Mouse (Mus musculus) left cerebral cortex, adult 11 months (tissue): Measurements from ENCODE around the gene Gm10234.
A peak's percentile ranks its signal among the peaks of the same experiment; 100 is the strongest.

Experiments
- DNase-seq: peaks from one replicate; pipeline ENCODE4 v3.0.0; 2022; ENCODE audit warnings: low spot score

Gm10234 gene

DNA sequence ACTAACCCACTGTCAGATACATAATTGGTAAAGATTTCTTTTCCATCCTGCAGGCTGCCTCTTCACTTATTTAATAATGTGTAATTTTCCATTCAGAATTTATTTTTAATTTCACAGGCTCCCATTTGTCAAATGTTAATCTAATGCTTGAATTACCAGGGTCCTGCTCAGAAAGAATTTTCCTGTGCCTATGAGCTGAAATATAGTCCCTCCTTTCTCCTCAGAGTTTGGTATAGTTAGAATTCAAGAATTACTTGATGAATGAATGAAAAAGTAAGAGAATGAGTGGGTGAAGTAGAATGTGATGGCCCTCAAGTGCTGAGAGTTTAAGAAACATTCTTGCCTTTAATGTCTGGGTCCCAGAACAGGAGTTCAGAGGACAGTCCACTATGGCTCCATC is at the start of gene Gm10234:
Gm10234 (plus strand) TSS at position 301 of the 400 bp plus-strand sequence.
- DNase-seq, result no peak

DNA sequence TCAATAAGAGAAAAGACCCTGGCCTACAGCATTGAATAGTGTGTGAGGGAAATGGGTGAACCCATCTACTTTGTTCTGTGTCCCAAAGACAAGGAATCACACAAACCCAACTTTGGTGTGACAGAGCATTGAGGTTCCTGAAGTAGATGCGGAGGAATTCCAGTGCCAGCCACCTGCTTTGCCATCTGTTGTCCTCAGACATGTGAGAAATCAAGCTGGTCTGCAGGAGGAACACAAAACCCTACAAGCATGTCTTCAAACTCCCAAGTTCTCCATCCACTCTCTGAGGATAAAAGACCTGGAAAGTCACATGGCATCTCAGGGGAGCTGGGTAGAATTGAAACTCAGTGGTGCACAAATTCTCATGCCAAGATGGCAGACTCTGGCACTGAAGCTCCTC is 44.3 kb upstream of the Gm10234 start:
- DNase-seq, result no peak

DNA sequence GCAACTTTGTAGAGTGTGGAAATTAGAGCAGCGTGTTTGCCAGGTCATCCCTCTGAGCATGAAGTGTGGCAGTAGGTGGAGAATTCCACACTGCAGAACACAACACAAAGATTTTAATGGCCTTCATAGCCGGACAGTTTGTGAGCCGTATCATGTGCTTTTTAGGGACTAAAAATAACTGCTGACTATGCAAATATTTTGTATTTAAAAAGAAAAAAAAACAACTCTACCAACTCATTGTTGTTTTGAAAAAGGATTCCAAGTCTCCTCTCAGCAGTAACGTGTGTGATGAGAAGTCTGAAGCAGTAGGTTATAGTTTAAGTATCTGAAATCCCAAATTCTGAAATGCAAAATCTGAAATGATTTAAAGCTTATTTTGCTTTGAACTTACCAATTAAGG is 25.9 kb upstream of the Gm10234 start:
- no peak for DNase-seq

DNA sequence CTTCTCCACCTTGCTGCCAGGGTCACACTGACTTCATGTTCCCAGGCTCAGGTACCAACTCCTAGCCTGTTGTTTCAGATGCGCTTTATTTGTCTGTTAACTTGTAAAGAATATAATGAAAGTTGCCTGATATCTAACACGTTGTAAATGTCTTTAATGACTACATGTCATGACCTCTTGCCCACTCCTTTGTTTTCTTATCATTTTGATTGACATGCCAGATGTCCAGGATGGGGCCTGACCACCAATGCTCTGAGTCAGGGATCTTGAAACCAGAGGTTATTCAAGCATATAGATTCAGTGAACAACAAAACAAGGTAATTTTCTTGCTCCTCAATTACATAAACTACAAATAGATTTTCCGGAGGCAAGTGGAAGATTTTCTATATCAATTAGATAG is 23.5 kb upstream of the Gm10234 start:
- DNase-seq, result no peak

DNA sequence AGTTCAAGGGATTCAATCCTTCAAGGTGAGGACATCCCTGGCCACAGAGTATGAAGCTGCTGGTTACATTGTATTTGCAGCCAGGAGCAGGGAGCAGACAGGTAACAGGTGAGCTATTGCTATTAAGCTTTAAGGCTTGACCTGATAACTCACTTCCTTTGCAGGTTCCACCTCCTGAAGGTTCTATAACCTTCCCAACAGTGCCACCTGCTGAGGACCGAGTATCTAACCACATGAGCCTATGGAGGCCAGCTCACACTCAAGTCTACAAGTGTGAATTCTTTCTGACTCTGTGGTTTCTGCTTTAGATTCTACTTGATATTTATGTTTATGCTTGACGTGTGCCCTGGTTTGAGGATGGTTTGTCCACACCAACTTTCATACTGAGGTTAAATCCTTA is 21.3 kb upstream of the Gm10234 start:
- no peak for DNase-seq

DNA sequence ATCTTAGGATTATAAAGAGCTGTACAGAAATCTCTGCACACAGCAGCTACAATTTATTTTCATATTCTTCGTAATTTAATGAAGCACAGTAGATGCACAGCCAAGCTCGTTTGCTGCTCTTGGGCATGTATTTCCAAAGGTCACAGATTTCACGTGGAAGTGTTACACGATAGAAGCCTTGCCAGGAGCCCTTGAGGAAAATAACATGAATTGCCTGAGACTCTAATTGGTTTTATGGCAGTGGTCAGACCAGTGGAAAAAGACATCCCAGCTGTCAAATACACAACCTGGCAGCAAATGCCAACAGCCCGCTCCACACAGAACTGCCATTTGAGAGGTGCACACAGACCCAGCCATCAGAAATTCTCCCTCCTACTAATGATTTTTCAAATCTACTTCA is 9.3 kb downstream of the Gm10234 start:
- no peak for DNase-seq

DNA sequence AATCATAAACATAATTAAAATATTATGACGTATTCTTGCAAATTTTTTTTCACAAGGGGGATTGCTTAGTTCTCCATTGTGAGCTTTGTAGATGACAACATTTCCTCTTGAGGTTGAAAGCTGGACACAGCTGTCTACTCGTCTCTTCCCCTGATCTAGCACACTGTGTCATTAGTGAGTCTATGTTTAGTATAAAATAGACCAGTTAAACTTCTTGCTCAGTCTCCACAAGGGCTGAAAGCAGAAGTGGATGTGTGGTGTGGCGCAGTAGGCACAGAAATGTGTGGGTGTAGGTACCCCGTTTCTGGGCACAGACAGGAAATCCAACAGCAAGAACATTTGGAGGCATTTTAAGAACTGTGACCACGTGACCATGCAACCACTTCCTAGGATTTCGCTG is 12.9 kb downstream of the Gm10234 start:
- DNase-seq, result peak; percentile 16

DNA sequence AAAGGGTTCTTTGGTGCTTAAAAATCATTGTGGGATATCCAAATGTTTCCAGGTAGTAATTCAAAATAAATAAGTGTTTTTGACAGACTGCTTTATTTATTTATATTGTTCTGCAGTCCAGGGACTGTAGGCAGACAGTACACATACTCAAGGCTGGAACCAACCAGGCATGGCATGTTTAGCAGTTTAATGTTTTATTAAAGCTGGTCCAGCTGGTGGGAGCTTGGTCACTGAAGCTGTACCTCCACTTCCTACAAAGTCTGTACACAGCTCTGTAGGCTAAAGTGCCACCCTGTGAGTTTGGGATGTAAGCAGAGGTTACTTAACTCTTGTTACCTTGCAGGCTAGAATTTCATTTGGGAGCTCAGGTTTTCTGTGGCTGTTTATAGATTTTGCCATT is 27.5 kb downstream of the Gm10234 start:
- no peak for DNase-seq

DNA sequence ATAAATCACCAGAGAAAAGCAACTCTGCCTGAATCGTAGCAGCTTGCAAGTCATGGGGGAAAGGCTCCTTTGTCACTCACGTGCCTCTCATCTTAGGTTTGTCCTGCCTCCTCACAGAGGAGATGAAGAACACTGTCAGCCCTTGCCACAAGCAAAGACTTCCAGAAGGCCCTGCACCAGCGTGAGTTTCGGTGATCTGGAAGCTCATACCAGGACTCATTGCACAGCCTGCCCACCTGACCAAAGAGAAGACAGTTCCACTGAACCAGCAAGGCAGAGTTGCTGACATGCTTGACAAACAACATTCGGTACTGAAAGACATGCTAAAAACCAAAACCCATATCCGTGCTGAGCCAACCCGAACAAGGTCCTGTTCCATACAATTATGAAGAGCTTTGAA is 31.1 kb downstream of the Gm10234 start:
- DNase-seq, result no peak

DNA sequence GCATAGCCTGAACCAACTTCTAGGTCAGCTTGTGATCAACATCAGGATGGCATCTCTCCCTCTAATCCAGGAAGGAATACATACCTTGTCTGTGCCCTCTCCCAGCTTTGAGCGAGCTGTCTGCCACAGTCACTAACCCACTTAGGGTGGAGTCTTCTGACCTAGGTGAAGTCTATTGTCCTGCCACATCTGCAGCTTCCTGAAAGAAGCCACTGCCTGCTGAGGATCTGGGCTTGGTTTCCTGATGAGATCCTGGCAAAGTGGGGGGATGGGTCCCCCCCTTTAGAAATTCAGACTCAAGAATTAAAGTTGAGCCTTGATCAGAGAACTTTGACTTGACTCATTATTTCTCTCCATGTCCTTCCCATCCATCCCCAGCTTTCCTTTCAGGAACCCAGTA is 32.0 kb downstream of the Gm10234 start:
- DNase-seq, result no peak

DNA sequence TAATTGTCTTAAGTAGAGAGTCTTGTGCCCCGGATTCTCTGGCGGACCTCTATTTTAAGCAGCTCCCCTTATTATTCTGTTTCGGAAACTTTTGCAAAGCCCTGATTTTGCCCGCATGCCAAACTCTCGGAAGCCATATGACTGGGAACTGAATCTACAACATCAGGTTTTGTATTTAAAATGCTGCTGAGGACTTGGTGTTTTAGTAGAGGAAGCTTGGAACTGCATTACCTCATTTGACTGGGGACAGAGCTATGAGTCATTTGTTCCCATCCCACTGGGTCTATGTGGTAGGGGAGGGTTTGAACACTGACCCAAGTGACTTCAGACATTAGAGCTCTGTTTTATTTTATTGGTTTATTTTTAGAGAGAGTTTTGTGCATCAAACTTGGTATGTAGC is 38.2 kb downstream of the Gm10234 start:
- DNase-seq, result peak; percentile 28

DNA sequence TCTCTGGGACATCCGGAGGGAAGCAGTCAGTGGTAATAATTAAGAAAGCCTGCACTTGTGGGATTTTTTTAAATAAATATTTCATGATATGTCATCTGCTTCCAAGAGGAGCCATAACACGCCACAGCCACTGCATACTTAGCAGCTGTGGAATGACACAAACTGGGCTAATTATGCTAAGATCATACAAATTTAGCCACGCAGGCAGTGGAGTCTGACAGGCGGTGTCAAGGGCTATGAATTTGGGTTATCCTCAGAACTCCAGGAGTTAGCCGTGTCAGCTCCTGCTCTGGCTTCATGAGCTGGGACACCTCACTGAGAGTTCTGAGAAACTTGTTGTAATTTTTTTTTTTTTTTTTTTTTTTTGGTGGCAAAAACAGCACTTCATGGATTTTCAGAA is 40.8 kb downstream of the Gm10234 start:
- no peak for DNase-seq

DNA sequence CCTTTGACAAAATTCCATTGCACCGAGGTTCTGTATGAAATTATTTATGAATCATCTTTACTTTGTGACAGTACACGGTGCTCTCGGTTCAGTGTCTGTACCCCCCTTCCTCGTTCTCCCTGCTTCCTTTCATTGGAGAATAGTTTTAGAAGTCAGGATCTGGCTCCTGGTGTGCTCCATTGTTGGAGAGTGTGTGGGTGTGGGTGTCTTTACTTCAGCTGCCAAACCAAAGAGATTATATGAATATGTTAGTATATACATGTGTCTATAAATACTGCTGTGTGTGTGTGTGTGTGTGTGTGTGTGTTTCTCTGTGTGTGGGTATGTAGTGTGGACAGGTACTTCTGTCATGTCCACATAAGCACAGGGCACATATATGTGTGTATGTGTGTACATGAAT is 49.9 kb downstream of the Gm10234 start:
- no peak for DNase-seq
